Mouse (Mus musculus): ENCODE data around the gene Dlg1.

Gene Dlg1

DNA sequence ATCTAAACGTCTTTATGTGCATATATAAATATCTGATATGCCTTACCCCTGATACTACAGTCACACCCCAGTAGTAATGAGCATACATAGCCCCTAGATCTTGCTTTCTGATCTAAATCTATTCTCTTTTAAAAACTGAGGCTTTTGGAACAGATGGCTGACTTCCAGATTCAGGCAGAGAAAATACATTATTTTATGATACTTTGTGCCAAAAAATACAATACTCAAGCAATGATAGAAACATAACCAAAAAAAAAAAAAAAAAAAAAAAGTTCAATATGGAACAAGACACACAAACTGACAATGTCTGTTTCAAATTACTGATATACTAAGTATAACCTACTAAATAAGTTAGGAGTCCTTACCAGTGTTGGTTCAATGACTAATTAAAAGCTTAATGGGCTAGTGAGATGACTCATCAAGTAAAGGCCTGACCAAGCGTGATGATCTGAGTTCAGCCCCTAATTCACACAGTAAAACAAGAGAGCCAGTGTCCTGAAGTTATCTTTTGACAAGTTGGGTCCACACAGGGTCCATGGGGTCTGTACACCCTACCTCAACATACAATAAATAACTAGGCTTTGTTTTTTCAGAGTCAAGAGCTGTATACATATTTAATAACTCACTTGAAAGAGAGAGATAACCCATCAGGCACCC lies 171.5 kb downstream of the Dlg1 start:
- intact Hi-C loops (cut with DNase I), result no loop called here

DNA sequence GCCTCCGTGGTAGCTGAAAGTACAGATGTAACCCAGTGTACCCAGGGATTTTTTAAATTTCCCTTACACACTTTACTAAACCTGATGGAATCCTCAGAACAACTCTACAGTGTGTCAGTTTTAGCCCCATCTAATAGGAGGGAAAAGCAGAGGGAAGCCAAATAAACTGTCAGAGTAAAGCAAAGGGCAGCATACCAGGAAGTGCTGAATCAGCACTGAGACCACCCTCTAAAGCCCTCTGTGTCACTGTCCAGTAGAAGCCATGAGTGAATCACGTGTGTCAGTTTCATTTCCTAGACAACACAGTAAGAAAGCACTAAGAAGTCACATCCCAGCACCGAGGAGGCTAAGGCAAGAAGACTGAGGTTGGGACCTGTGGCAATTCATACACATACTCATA lies 174.1 kb downstream of the Dlg1 start:
- intact Hi-C loops (cut with DNase I), result no loop called here

DNA sequence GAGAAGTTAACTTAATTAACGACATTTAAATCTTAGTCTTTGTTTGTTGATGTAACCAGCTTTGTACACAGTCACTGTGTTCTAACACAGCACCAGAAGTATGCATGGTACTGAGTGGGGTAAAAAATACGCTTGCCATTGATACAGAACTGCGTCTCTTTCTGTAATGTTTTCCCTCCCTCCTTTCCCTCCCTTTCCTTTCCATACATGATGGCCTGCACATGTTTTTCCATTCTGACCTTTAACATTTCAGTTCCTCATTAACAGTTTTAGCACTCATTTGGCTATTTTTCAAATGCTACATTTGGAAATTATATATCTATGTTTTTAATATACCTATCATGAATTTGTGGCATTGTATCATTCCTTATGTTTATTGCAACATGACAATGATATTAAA lies 181.0 kb downstream of the Dlg1 start:
- intact Hi-C loops (cut with DNase I), result no loop called here

DNA sequence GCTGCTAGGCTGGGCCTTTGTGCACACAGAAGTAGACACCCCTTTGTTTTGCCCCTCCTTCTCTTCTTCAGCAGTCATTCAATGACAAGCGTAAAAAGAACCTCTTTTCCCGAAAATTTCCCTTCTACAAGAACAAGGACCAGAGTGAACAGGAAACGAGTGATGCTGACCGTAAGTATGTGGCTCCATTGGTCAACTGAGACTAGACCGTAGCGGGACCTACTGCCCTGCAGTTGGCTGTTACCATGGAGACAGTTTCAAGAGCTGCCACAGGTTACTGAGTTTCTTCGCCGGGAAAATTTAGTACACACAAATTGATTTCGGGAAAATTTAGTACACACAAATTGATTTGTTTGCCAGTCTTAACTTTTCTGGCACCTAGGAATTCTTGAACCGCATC lies 183.5 kb downstream of the Dlg1 start:
- intact Hi-C loops (cut with DNase I), result no loop called here

DNA sequence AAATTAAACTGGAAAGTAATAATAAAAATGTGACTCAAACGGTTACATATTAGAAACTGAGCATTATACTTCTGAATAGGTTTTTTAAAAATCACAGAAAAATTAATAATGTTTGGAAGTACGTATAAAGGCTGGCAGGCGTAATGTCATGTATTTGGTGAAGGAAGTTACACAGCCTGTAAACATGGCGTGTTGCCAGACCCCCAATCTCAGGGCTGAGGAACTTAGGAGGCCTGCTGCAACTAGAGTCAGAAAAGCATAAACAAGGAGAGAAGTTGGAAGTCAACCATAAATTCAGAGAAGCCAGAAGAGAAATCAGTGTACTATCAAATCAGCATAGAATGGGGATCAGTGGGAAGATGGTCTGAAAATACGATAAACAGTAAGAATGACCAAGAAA lies 200.7 kb downstream of the Dlg1 start:
- intact Hi-C loops (cut with DNase I), result no loop called here

DNA sequence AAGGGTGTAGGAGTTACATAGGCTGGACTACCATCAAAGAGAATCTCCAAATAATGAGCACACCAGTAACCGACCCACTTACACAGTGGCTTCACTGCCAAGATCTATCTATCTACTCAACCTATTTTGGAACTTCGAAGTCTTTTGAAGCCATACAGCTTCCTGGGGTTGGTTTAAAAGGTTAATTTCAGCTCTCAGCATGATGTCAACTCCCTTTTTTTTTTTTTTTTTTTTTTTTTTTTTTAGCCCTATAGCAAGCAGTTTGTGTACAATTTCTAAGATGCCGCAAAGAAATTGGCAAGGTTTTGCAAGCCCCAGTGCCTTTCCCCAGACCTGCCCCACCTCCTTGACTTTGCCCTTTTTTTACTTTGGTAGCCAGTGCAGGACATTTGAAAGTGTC lies 202.0 kb downstream of the Dlg1 start:
- intact Hi-C loops (cut with DNase I), result no loop called here

DNA sequence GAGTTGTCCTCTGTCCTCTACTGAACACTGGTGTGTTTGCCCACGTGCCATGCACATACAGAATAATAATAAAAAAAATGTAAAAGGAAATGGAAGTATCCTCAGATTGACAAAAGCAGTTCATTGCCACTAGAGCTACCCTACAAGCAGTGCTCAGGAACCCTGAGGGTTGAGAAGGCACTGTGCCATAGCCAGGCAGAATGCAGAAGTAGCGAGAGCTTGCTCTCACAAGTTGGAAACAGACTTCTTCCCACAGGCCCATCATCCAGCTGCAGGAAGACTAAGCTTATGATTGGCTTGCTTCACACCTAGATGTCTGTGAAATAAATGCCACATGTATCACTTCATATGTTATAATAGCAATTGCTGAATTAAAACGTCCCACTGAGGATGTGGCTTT lies 203.7 kb downstream of the Dlg1 start:
- intact Hi-C loops (cut with DNase I), result no loop called here

DNA sequence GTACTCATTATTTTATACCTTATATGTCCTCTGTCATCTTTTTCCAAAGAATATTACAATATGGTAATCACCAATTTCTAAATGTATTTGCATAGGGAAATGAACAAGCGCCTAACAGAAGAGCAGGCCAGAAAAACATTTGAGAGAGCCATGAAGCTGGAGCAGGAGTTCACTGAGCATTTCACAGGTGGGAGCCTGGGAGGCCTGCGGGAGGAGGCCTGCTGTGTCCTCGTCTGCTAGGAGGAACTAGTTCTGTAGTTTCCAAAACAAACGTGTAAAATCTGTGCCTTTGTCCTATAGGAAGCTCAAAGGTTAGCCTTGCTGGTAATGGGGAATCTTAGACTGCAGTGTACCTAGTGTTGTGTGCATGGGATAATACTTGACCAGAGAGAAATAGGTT lies 204.5 kb downstream of the Dlg1 start:
- intact Hi-C loops (cut with DNase I), result no loop called here

DNA sequence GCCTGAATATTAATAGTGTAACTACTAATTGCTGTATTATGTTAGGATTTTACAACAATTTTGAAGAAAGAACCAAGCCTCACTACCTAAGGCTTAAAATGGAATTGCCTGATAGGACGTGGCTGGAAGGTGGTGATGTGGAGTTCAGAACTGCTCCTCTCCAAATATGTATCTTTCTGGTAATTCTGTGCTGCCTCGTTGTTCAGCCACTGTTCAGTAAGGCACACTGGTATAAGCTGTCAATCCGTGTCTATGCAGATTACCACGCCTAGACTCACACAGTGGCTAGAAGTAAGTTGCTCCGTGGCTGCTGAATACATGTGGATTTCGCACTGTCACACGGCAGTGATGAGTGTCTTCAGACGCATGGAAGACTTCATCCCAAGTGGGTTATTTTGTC lies 210.5 kb downstream of the Dlg1 start:
- intact Hi-C loops (cut with DNase I), result no loop called here

DNA sequence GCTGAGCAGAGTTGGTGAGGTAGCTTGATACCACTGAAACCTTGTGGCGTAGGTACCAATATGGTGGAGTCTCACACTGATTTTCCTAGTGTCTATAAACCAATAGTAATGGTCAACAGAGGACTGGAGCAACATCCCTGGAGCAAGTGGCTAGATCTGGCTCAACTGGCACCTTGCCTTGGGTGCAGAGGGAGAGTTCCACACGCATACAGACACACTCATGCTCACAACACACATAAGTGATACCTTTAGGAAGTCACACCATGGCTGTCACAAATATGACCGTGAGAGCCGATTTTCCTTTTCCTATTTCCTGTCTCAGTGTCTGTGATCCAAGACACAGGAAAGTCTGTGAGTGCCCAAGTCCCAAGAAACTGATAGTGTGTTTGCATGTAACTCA lies 212.1 kb downstream of the Dlg1 start:
- intact Hi-C loops (cut with DNase I), result no loop called here

DNA sequence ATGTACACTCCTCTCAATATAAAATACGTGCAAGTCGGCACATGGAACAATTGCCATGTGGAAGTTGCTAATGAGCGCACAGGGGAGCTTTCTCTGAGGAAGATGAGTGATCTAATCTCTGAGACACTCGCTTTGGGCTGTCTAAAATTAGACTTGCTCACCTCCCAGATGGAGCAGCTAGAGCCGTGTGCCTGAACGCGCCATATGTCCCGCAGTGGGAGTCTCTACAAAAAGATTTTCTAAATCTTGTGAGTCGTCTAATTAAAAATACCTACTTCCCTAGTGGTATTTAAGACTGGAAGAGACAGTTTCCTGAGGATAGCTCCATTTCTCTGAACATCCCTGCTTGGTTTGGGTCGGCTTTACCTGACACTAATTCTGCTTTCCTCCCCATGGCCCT lies 213.1 kb downstream of the Dlg1 start:
- intact Hi-C loops (cut with DNase I), result no loop called here

DNA sequence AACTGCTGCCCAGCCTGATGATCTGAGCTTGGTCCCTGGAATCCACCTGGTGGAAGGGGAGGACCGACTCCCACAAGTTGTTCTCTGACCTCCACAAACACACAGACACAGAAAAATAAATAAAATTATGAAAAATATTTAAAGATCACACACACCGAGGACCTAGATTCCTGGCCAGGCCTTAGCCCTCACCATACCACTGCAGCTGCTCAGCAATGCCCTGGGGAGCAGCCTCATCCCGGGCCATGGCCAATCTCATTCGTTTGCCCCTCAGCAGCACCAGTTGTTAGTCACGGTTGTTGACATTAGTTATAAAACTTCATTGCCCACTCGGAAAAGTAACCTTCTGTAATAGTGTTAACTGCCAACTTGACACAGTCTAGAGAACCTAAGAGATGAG lies 214.8 kb downstream of the Dlg1 start:
- intact Hi-C loops (cut with DNase I), result no loop called here

DNA sequence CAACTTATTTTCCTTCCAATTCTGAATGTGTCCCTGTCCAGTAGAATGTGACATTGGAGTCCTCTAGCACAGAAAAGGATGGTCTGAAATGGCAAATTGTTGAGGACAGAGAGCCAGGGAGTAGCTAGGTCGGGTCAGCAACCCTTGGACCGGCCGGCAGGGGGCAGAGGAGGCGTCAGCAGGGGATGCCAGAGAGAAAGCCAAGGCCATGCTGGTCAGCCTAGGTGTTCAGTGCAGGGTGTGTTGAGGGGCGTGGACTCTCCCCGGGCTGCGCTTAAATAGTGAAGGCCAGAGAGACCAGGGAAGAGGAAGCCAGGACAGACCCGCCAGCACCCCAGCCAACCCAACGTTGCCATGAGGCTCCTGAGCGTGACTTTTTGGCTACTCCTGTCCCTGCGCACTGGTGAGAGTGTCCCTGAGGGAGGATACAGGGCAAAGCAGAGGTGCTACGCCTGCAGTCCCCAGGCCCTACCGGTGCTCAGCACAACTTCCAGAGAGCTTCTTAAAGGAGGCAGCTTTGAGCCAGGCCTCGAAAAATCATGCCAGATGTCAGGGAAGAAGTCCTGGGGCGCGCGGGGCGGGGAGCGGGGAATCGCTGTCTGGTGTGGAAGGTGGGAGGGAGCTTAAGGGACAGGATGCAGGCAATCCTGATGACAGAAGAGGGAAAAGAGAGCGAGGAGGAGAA lies 215.5 kb downstream of the Dlg1 start, which contains the start of gene Meltf:
TSS of gene Meltf (plus strand) at position 238 of the 685 bp plus-strand sequence.
- intact Hi-C loops (cut with DNase I), result loop anchor here (1.0 kb wide), 1 partner anchor 40 kb away; no protein-coding TSS in a partner anchor

DNA sequence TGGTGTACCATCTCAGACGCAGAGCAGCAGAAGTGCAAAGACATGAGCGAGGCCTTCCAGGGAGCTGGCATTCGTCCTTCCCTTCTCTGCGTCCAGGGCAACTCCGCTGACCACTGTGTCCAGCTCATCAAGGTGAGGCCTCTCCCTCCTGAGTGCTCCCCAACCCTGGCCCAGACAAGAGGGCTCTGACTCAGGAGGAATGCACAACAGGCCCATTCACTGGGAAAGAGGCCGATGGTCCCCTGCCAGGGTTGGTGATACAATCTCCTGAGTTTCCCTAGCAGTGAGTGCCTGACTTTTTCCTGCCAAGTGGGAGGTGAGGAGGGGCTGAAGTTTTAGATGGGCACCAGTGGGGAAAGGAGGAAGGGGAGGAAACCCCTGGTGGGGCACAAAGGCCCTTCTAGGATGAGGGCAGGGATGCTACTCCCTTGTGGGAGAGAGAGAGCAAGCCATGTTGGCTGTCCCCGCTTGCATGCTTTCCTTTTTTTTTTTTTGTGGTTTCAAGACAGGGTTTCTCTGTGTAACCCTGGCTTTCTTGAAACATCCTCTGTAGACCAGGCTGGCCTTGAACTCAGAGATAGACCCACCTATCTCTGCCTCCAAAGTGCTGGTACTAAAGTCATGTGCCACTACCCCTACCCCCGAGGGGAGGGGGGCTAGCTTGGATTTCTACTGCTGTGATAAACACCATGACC lies 217.1 kb downstream of the Dlg1 start:
- intact Hi-C loops (cut with DNase I), result no loop called here

DNA sequence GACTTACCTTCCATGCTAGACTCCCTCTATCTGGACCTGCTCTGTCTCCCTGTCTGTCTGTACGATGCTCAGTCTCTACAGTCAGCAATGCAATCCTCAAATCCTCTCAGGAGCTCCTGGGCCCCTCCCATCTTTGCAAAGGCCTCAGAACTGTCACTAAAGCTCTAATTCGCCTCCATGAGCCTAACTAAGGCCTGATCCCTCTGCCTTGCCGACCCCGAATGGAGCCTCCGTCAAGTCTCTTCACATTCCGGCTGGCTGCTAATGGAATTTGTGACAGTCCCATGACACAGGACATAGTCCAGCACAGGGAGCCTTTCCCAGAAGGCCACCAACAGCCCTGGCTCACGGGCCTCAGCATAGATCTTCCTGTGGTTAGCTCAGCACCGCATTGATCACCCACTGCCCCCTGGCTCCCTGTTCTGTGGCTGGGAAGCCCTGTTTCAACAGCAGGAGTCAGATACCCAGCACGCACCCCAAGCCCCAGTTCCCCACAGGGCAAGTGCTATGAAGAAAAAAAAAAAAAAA lies 219.2 kb downstream of the Dlg1 start:
- intact Hi-C loops (cut with DNase I), result no loop called here

DNA sequence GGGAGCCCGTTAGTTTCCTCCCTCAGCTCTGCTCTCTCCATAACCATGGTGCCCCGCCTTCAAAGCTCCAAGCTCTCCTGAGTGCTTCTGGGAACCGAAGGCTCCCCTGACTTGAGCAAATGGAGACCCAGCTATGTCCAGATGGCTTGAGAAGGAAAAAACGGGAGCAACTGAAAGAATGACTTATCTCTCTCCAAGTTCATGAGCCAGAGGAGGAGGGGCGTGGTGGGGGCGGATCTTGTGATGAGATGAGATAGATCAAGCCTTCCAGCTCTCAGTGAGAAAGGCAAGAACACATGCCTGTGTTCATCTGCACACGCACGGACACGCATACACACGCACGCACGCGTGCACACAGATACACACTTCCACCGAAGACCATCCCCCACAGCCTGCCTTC lies 220.1 kb downstream of the Dlg1 start:
- intact Hi-C loops (cut with DNase I), result no loop called here

DNA sequence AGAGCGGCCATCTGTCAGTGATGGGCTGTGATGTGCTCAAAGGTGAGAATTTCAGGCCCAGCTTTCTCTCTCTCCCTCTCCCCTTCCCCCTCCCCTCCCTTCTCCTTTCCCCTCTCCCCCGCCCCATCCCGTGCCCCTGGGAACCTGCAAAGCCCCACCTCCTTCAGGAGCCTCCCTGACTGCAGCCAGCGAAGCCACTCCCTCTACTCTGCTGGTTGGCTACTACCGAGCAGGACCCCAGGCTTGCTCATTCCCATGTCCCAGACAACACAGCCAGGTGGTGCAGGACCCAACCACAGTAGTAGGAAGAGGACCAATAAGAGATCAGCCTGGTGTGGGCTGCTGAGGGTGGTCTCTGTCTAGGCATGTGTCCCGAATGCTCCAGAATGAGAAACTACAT lies 220.7 kb downstream of the Dlg1 start:
- intact Hi-C loops (cut with DNase I), result no loop called here

DNA sequence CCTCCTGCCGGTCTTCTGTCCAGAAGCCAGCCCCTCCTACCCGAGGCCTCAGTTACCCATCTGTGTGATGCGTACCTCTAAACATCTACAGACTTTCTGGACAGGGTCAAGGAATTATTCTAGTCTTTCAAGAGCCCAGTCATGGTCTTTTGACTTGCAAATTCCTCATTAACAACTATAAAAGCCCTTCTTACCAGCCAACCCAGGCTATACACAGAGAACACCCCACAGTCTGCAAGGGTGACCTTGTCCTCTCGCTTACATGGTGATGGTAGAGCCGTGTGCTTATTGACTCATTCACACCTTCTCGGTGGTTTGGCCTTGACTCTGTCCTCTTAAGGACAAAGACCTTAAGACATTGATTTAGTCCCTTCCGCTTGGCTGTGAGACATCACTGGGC lies 227.7 kb downstream of the Dlg1 start:
- intact Hi-C loops (cut with DNase I), result no loop called here

DNA sequence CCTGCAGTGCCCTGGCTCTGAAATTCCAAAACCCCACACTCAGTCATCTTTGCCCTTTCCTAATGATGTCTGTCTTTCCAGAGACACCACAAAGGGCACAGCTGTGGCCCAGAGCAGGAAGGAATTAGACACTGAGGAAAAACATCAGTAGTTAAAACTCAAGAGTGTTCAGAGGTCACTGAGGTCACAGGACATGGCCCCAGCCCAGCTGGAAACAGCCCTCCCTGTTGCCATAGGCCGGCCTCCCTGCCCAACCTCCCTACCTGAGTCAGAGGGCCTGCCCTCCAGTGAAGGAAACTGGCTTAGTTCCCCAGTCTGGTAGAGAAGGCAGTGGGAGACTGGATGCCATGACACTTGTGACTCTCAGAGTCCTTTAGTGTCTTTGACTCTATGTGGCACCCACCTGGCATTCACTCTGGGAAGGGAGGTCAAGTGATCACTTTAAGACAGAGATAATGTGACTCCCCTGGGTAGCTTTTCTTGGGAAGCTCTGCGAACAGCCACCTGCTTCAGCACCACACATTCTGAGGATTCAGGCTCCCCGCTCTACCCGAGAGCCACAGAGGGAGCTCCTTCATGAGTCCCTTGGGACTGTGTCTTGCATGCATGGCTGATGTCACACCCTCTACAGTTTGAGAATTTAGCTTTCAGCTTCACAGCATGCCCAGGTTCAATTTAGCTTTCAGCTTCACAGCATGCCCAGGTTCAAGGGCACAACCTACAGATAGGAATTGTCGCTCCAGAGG lies 230.3 kb downstream of the Dlg1 start:
- intact Hi-C loops (cut with DNase I), result no loop called here

DNA sequence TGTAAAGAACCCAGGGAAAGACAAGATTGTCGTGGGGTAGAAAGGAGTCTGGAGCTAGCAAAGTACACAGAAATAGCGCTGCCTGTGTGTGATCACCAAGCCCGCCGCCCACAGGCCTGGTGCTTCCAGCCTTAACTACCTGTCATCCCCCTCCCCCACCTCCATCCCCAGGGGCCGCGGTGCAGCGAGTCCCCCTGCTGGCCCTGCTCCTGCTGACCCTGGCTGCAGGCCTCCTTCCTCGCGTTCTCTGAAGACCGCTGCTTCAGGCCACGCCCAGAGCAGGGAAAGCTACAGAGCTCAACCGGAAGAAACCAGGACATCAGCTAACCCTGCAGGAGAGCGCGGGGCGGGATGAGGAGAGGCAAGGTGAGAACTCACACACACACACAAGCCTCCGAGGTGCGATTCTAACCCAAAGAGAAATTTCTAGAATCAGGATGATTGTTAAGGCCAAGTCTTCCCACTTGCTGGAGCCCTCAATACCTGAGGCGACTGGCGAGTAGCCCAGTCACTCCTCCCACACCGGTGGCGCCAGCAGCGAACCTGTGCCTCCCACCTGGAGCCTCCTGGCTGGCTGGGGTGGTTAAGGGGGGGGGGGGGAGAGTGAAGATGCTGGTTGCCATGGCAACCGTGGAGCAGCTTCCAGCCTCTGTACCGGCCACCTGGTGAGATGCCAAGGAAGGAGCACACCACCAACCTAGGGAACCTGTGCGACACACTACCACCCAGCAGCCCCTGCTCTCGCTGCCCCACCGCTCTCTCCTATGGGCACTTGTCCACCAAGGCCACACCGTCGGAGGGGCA lies 233.9 kb downstream of the Dlg1 start:
- intact Hi-C loops (cut with DNase I), result no loop called here

All from adrenal gland (tissue).